Mouse (Mus musculus) thymus, postnatal 0 days (tissue): ENCODE measurements around the gene Slain1. TPM values are rescaled to one million over a fixed set of nuclear protein-coding genes. Genes with fewer than 3 reads are reported as not detected.

ENCODE experiments used
- DNase-seq: peaks from one replicate; pipeline ENCODE4 v3.0.0-alpha.2; 2015; ENCODE audit warnings: low spot score
- polyA plus RNA-seq: library from polyadenylated mRNA; unstranded; fragments of >200 nt; fragmentation: Nextera tagmentation; extraction: Ambion mirVana; gene quantifications from 2 replicates; pipeline ENCODE4 v1.2.1, GENCODE M21; 2015

Gene Slain1
- polyA plus RNA-seq, 1 experiment from 2014 or later: 15.6 TPM

- peak; percentile 56 for DNase-seq
Observed at GRCm38 (mm10) chr14:103666347-103666954, 16.4 kb downstream of the Slain1 start.

GRCm38 (mm10) chr14:103667036-103667435, 17.0 kb downstream of the Slain1 start:
- no peak for DNase-seq

GRCm38 (mm10) chr14:103679395-103680217, 29.6 kb downstream of the Slain1 start:
- no peak for DNase-seq

GRCm38 (mm10) chr14:103680285-103680819, 30.3 kb downstream of the Slain1 start:
- no peak for DNase-seq

GRCm38 (mm10) chr14:103682633-103683390, 32.8 kb downstream of the Slain1 start:
- DNase-seq: no peak

GRCm38 (mm10) chr14:103686994-103687393, 37.0 kb downstream of the Slain1 start:
- DNase-seq: no peak

- peak; percentile 72 for DNase-seq
Observed at GRCm38 (mm10) chr14:103694295-103694694, 44.3 kb downstream of the Slain1 start.

- no peak for DNase-seq
Observed at GRCm38 (mm10) chr14:103695620-103696019, 45.6 kb downstream of the Slain1 start.

- DNase-seq: no peak
Observed at GRCm38 (mm10) chr14:103697101-103697500, 47.1 kb downstream of the Slain1 start.

- no peak for DNase-seq
Observed at GRCm38 (mm10) chr14:103699308-103699707, 49.3 kb downstream of the Slain1 start.

GRCm38 (mm10) chr14:103702516-103702915, 52.5 kb downstream of the Slain1 start:
- DNase-seq: no peak

GRCm38 (mm10) chr14:103704771-103705170, 54.7 kb downstream of the Slain1 start:
- no peak for DNase-seq

GRCm38 (mm10) chr14:103706347-103706746, 56.3 kb downstream of the Slain1 start:
- DNase-seq: no peak

- no peak for DNase-seq
Observed at GRCm38 (mm10) chr14:103708601-103709000, 58.6 kb downstream of the Slain1 start.

GRCm38 (mm10) chr14:103709261-103709660, 59.2 kb downstream of the Slain1 start:
- DNase-seq: no peak

- no peak for DNase-seq
Observed at GRCm38 (mm10) chr14:103712986-103713385, 63.0 kb downstream of the Slain1 start.

GRCm38 (mm10) chr14:103717516-103717915, 67.5 kb downstream of the Slain1 start:
- peak; percentile 39 for DNase-seq

GRCm38 (mm10) chr14:103717979-103718378, 68.0 kb downstream of the Slain1 start:
- DNase-seq: no peak

- DNase-seq: no peak
Observed at GRCm38 (mm10) chr14:103718393-103718792, 68.4 kb downstream of the Slain1 start.

- DNase-seq: peak; percentile 84
Observed at GRCm38 (mm10) chr14:103718836-103719575, 69.0 kb downstream of the Slain1 start.

GRCm38 (mm10) chr14:103720163-103720562, 70.1 kb downstream of the Slain1 start:
- DNase-seq: no peak
